Mouse (Mus musculus) limb, embryonic 13.5 days (tissue): ENCODE data around the gene Gp1bb. TPM values are rescaled to one million over a fixed set of nuclear protein-coding genes. Genes with fewer than 3 reads are reported as not detected.

ENCODE experiments used
- ATAC-seq: fragments of 200-750 bp; cut with Nextera tagmentation; 2 replicates; pipeline ENCODE4 v1.8.0; 2017; ENCODE audit warnings: low read depth, moderate number of reproducible peaks, moderate TSS enrichment; ENCODE audit not compliant: low FRiP score
- H3K27ac ChIP-seq: fragments of 300-500 bp; sonication (generic); 2 replicates; pipeline ENCODE4 v1.5.1; 2015; ENCODE audit warnings: inconsistent platforms, mild to moderate bottlenecking, moderate library complexity
- H3K27me3 ChIP-seq: fragments of 300-500 bp; sonication (generic); 2 replicates; pipeline ENCODE4 v1.6.1; 2015; ENCODE audit warnings: mild to moderate bottlenecking, inconsistent platforms
- H3K36me3 ChIP-seq: fragments of 300-500 bp; sonication (generic); 2 replicates; pipeline ENCODE4 v1.6.1; 2015; ENCODE audit warnings: inconsistent platforms, mild to moderate bottlenecking, moderate library complexity
- H3K4me1 ChIP-seq: fragments of 300-500 bp; sonication (generic); 2 replicates; pipeline ENCODE4 v1.6.1; 2015; ENCODE audit warnings: inconsistent platforms
- H3K4me2 ChIP-seq: fragments of 300-500 bp; sonication (generic); replicated peaks from 2 replicates; pipeline ENCODE4 v1.6.1; 2015; ENCODE audit warnings: inconsistent platforms, mild to moderate bottlenecking, moderate library complexity
- H3K4me3 ChIP-seq: fragments of 300-500 bp; sonication (generic); 2 replicates; pipeline ENCODE4 v1.5.1; 2015; ENCODE audit warnings: moderate library complexity, mild to moderate bottlenecking, inconsistent platforms
- H3K9ac ChIP-seq: fragments of 300-500 bp; sonication (generic); 2 replicates; pipeline ENCODE4 v1.6.1; 2015; ENCODE audit warnings: mild to moderate bottlenecking, inconsistent platforms
- H3K9me3 ChIP-seq: fragments of 300-500 bp; sonication (generic); 2 replicates; pipeline ENCODE4 v1.6.1; 2016; ENCODE audit warnings: inconsistent platforms
- WGBS: fragments of 180-500 bp; shearing (Covaris S2); methylation state at CpG from one replicate; pipeline ENCODE4 v1.1.7; 2015; 5-methylcytosine and 5-hydroxymethylcytosine counted together
- polyA plus RNA-seq: library from polyadenylated mRNA; unstranded; fragments of >200 nt; fragmentation: Nextera tagmentation; extraction: Ambion mirVana; gene quantifications from 2 replicates; pipeline ENCODE4 v1.2.1, GENCODE M21; 2015

Gene Gp1bb
- polyA plus RNA-seq, 1 experiment from 2014 or later: 2.6 TPM

DNA sequence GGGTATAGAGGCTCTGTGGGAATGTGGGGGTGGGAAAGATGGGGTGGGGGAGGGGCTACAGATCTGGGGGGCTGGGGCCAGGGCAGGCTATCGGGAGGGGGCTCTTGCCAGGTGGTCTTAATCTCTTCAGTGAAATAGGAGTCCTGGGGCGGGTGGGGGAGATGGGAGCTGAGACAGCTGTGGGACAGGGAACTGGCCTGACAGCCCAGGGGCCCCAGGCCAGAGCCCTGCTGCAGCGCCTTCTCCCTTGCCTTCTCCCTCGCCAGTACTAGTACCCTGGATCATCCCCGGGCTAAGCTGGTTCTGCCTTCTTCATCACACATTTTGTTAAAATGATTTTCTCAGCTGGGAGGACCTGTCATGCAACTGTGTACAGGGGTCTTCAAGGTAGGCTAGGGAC lies 25.9 kb downstream of the Gp1bb start:
- peaks cover 8% of the 10 kb centered on the region for H3K4me1 ChIP-seq
- peak; percentile 41; the same call in 1 of the 2 replicates for ATAC-seq
- WGBS: 26% methylated on average over 5 of the region's 5 CpGs
- H3K27me3 ChIP-seq: peaks cover 49% of the 10 kb centered on the region
- H3K4me2 ChIP-seq: no peak overlapping the region
- no peaks in the 10 kb centered on the region for H3K9me3 ChIP-seq
- H3K4me3 ChIP-seq: no peak overlapping the region
- no peaks in the 10 kb centered on the region for H3K36me3 ChIP-seq
- H3K9ac ChIP-seq: no peak overlapping the region
- H3K27ac ChIP-seq: no peak overlapping the region

DNA sequence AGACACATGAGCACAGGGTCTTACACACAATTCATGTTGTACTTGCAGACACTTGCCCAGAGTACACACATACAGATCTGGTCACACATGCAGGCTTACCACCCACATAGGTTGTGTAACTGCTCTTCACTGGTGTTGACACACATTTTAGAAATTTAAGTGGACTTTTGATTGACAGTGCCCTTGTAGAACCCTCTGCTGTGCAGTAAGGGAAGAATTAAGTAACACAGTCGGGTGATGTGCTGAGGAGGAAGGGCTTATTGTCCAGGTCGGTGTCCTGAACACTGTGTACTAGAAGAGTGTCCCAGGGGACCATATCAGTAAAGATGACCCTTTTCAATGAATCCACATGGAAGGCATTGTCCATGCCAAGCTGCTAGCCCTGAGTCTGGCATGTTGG lies 28.3 kb downstream of the Gp1bb start:
- 77% methylated on average over 2 of the region's 2 CpGs for WGBS
- Histone ChIP-seq H3K4me3 (no peak overlapping the region), H3K9ac (no peak overlapping the region), H3K4me1 (peaks cover 23% of the 10 kb centered on the region), H3K36me3 (no peaks in the 10 kb centered on the region), H3K27me3 (peaks cover 73% of the 10 kb centered on the region), H3K27ac (no peak overlapping the region), H3K4me2 (no peak overlapping the region), H3K9me3 (no peaks in the 10 kb centered on the region)
- no peak for ATAC-seq

DNA sequence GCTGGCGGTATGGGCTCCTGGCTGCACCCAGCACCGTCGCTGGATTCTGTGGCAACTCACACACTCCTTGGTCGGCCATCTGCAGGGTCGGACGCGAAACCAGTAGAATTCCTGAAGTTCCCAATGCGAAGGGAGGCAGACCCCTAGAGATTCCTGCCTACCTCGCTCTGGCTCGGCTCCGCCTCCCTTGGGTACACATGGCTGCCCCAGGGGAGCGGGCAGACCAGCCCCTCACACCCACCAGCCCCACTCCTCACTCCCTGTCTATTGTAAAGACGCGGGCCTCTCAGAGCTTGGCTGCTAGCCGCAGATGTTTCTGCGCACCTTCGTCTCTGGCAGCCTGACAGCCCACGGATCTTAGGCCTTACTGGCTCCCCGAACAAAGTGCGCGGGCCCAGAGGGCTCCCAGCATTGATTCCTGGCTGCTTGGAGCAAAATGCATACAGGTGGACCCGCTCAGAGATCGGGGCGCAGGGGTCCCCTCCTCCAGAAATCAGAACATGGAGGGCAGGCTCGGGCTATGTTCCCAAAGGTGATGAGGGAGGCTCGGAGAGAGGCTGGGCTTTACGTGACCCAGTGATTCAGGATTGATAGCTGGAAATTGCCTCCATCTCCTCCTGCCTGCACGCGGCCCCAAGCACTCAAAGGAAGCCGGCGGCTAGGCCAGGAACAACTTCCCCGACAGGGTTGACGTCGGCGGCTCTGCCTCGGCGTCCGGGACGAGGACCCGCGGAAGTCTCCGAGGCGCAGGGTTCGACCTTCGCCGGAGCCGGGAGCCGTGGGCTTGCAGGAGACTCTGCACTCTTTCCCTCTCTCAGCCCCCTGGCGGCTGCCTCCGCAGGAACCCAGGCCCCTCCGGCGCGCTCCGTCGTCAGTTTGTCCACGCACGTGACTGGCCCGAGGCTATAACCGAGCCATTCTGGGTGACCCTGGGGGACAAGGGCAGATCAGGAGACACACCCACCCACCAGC lies 30.9 kb downstream of the Gp1bb start:
- no peaks in the 10 kb centered on the region for H3K36me3 ChIP-seq
- peak overlapping the region; percentile 59 for H3K4me2 ChIP-seq
- peaks cover 39% of the 10 kb centered on the region for H3K4me1 ChIP-seq
- peaks cover 91% of the 10 kb centered on the region for H3K27me3 ChIP-seq
- H3K9me3 ChIP-seq: no peaks in the 10 kb centered on the region
- WGBS: 3% methylated on average over 59 of the region's 59 CpGs
- ATAC-seq: no peak
- peak overlapping the region; percentile 32 for H3K4me3 ChIP-seq
- peak overlapping the region; percentile 36 for H3K9ac ChIP-seq
- no peak overlapping the region for H3K27ac ChIP-seq

DNA sequence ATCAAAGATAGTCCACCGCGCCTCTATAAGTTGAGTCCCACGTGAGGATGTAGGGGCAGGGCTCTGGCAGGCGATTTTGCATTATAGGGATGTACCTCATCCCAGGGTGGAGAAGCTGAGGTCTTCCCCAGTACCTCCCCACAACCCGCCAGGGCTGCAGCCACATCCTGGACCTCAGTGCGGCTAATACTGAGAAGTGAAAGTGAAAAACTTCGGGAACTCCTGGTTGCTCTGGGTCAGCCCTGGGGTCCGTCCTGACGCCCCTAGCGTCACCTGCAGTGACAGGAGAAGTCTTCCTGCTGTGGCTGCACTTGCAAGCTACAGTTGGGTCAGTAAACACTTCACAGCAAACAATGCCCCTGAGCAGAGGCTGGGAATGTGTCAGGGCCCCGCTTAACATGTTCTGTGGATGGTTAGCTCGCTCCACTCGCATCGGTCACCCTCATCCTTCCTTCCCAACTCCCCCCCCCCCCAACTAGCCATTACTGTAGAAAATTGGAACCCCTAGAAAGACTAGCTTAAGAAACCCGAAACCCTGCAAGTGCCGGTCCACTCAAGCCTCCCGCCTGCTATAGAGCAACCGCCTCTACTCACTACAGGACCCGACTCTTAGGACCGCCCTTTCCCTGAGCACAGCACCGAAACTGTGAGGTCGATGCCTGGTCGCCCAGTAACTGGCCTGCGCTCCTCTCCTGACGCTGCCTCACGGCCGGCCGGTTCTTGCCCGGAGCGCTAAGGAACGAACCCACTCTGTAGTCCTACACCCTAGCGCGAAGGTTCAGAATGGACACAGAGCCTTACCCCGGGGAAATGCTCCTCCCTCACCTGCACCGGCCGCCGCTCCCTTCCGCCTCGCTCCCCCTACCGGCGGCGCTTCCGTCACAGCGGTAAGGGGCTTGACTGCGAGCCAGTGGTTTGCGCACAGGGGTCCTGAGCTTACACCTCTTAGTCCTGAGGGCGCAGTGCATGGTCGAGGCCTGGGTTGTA lies 32.1 kb downstream of the Gp1bb start, which contains the start of gene Tbx1:
Gene Tbx1 (minus strand): TSS at position 868 of the 987 bp plus-strand sequence.
- no peaks in the 10 kb centered on the region for H3K9me3 ChIP-seq
- H3K36me3 ChIP-seq: no peaks in the 10 kb centered on the region
- 3% methylated on average over 48 of the region's 48 CpGs for WGBS
- no peak within 1 kb of the TSS for H3K27ac ChIP-seq
- H3K4me3 ChIP-seq: peak within 1 kb of the TSS; percentile 32
- peak within 1 kb of the TSS; percentile 59 for H3K4me2 ChIP-seq
- peak within 1 kb of the TSS; percentile 36 for H3K9ac ChIP-seq
- no peak for ATAC-seq
- H3K27me3 ChIP-seq: peaks cover 96% of the 10 kb centered on the region
- H3K4me1 ChIP-seq: peaks cover 43% of the 10 kb centered on the region

DNA sequence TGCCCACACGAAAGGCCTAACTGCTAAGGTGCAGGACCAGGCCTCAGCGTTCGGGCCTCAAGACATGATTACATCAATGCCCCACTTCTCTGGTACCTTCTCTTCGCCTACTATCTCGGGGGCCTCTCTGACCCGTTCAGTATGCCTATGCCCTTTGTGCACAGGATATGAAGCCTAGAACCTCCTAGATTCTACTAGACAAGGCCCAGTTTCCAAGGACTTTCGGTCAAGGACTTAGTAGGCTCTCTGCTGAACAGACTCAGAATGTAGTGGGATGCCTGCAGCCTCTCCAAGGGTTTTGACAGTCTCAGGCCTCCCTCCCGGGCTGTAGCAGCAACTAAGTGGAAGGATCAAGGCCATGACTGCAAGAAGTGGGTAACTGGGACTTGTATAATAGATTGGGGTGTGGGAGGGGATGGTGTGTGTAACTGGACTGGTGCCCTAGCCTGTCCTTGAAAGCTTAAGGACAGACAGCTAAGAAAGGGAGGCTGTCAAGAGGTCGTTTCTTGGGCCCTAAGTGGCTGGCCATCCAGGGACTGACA lies 33.1 kb downstream of the Gp1bb start:
- H3K4me1 ChIP-seq: peaks cover 43% of the 10 kb centered on the region
- peak overlapping the region; percentile 38; the same call in 1 of the 2 replicates for H3K4me3 ChIP-seq
- H3K27ac ChIP-seq: no peak overlapping the region
- no peaks in the 10 kb centered on the region for H3K9me3 ChIP-seq
- H3K4me2 ChIP-seq: no peak overlapping the region
- no peak overlapping the region for H3K9ac ChIP-seq
- H3K27me3 ChIP-seq: peaks cover 96% of the 10 kb centered on the region
- no peak for ATAC-seq
- no peaks in the 10 kb centered on the region for H3K36me3 ChIP-seq
- 31% methylated on average over 9 of the region's 9 CpGs for WGBS

DNA sequence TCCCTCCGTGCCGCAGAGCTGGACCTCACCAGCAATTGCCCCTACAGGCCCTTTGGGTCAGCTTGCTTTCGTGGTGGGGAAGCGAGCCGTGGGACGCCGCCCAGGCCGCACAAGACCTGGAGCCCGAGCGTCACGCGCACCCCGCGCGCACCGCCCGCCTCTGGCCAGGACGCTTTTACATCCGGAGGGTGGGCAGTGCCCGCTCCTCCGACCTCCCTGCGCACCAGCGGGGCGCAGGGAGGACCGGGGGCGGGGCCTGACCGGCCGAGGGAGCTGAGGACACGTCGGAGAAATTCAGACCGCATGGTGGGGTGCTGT lies 33.5 kb downstream of the Gp1bb start:
- 6% methylated on average over 31 of the region's 31 CpGs for WGBS
- no peaks in the 10 kb centered on the region for H3K36me3 ChIP-seq
- peaks cover 96% of the 10 kb centered on the region for H3K27me3 ChIP-seq
- ATAC-seq: no peak
- no peaks in the 10 kb centered on the region for H3K9me3 ChIP-seq
- no peak overlapping the region for H3K27ac ChIP-seq
- H3K4me1 ChIP-seq: peaks cover 43% of the 10 kb centered on the region
- peak overlapping the region; percentile 59 for H3K4me2 ChIP-seq
- 0 out of 2 replicates have a peak overlapping the region, but pooled peaks have one; percentile 26 for H3K9ac ChIP-seq
- peak overlapping the region; percentile 38 for H3K4me3 ChIP-seq

DNA sequence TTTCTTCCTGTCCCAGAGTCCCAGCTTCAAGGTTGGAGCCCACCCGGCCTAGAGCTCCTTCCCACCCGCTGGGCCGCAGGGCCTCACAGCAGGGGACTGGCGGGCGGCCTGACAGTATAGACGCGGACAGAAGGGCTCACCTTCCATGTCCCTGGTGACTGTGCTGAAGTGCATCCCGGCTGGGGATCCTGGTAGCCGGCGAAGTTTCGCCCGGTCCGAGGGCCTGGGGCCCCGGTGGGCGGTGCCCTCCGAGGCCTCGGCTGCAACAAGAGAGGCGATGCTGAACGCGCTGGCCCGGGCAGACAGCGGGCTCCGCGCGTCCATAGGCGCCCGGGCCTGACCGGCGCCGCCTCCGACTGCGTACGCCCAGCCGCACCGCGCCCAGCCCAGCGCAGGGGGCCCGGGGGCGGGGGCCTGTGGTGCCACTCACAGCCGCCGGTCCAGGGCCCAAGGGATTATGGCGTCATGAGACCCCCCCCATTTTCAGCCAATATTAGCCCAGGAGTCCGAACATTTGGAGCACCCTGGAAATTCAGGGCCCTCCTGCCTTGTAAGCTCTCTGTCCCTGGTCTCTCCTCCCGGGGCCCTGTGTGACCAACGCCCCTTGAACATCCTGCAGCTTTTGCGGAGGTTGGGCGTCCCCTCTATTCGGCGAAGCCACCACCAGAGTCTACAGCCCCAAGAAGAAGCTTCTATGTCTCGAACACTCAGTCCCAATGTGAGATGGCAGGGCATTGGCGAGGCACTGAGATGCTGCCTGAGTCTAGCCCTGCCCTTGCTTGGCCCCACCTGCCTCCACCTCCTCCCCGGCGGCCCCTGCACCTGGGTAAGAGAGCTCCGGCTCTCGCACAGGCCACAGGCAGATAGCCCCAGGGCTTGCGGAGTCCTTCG lies 34.1 kb downstream of the Gp1bb start:
- ATAC-seq: peak; percentile 9; the same call in 1 of the 2 replicates
- Histone ChIP-seq H3K36me3 (no peaks in the 10 kb centered on the region), H3K9me3 (no peaks in the 10 kb centered on the region), H3K4me2 (peak overlapping the region; percentile 59), H3K4me1 (peaks cover 43% of the 10 kb centered on the region), H3K4me3 (peak overlapping the region; percentile 38), H3K9ac (peak overlapping the region; percentile 59), H3K27me3 (peaks cover 96% of the 10 kb centered on the region), H3K27ac (no peak overlapping the region)
- WGBS: 2% methylated on average over 56 of the region's 57 CpGs

DNA sequence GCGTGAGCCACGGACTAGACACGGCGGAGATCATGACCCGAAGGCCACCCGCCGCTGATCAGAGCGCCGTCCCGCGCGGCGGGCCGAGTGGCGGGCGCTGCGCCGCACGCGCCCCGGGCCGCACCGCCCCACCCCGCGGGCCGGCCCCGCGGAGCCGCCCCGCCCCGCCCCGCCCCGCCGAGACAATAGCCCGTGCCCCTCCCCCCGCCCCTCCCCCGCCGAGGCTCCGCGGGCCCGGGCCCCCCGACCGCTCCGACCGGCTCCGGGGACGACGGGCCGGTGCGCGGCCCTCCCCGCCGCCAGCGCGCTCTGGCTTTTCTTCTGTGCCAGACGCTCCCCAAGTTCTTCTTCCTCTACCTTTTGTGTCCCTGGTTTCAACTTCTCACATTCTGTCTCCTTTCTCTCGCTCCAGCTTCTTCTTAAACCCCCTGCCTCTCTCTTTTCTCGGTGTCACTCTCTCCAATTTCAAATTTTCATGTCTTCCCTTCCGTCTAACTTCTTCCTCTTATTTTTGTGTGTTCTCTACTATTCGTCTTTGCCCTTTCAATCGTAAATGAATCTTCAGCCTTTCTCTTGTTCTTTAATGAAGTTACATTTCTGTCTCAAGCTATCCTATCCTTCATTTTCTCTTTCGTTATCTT lies 35.2 kb downstream of the Gp1bb start:
- Histone ChIP-seq H3K9me3 (no peaks in the 10 kb centered on the region), H3K4me2 (peak overlapping the region; percentile 74), H3K9ac (peak overlapping the region; percentile 66), H3K27me3 (peaks cover 98% of the 10 kb centered on the region), H3K36me3 (no peaks in the 10 kb centered on the region), H3K27ac (no peak overlapping the region; the same call in 1 of the 2 replicates), H3K4me3 (peak overlapping the region; percentile 52), H3K4me1 (peaks cover 51% of the 10 kb centered on the region)
- no peak for ATAC-seq
- 2% methylated on average over 31 of the region's 62 CpGs for WGBS

DNA sequence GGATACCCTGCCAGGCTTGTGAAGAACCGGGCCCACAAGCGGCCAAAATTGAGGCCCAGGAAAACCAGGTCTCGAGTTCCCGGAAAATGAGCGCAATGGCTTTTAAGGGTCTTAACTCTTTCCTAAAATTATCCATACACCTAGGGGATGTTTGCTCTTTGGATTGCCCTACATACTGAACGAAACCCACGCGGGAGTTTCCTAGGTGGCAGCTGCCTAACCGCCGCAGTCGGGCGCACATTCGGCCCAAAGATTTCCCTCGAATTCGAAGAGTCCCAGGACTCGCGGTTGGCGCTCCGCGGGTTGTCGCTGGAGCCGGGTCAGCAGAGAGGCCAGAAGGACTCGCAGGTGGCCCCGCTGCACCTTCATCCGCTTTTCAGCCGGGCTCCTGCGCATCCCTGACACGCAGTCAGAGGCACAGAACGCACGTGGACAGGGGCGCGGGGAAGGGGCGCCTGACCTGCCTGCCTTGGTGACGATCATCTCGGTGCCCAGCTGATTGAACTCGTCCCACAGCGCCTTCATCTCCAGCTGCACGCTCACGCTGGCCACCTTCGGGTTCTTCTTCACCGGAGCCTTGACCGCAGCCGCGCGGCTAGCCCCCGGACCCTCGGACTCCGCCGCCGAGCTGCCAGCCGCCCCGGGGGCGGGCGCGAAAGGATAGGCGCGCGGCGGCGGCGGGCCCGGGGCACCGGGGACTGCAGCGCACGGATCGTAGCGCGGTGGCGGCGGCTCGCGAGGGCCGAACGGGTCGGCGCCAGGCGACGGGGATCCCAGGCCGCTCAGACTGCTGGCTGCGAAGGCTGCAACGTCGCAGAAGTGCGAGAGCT lies 35.9 kb downstream of the Gp1bb start:
- Histone ChIP-seq H3K36me3 (no peaks in the 10 kb centered on the region), H3K4me2 (peak overlapping the region; percentile 74), H3K9ac (peak overlapping the region; percentile 66), H3K9me3 (no peaks in the 10 kb centered on the region), H3K27me3 (peaks cover 98% of the 10 kb centered on the region), H3K27ac (peak overlapping the region; percentile 48; the same call in 1 of the 2 replicates), H3K4me3 (peak overlapping the region; percentile 52), H3K4me1 (peaks cover 51% of the 10 kb centered on the region)
- ATAC-seq: no peak; the same call in 1 of the 2 replicates
- 3% methylated on average over 82 of the region's 83 CpGs for WGBS

DNA sequence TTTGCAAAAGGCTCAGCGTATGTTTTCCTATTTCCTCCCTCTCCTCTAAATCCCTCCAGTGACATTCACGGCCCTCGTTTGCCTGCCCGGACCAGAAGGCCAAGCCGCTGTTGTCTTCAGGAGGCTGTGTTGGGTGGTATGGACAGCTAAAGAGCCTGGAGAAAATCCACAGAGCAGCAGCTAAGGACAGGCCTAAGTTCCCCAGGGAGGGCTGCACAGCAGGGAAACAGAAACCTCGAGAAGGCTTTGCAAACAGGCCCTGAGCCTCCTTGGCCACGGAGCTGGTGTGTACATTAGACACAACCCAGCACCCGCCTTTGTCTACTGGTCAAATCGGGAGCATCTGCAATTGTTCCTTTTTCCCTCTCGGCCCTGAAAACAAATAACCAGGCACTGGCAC lies 36.5 kb downstream of the Gp1bb start:
- 14% methylated on average over 10 of the region's 10 CpGs for WGBS

More for the DNA sequence above, 36.5 kb downstream of the Gp1bb start:
- Histone ChIP-seq H3K27ac (no peak overlapping the region), H3K36me3 (no peaks in the 10 kb centered on the region), H3K9ac (peak overlapping the region; percentile 66; the same call in 1 of the 2 replicates), H3K4me2 (peak overlapping the region; percentile 74), H3K9me3 (no peaks in the 10 kb centered on the region), H3K4me1 (peaks cover 49% of the 10 kb centered on the region), H3K27me3 (peaks cover 98% of the 10 kb centered on the region), H3K4me3 (peak overlapping the region; percentile 52)
- ATAC-seq: no peak
